Mouse (Mus musculus): ENCODE measurements around the gene Plcb1. TPM values are rescaled to one million over a fixed set of nuclear protein-coding genes. Genes with fewer than 3 reads are reported as not detected.

Gene Plcb1
- polyA plus RNA-seq, 1 experiment, result 0.55 TPM

DNA sequence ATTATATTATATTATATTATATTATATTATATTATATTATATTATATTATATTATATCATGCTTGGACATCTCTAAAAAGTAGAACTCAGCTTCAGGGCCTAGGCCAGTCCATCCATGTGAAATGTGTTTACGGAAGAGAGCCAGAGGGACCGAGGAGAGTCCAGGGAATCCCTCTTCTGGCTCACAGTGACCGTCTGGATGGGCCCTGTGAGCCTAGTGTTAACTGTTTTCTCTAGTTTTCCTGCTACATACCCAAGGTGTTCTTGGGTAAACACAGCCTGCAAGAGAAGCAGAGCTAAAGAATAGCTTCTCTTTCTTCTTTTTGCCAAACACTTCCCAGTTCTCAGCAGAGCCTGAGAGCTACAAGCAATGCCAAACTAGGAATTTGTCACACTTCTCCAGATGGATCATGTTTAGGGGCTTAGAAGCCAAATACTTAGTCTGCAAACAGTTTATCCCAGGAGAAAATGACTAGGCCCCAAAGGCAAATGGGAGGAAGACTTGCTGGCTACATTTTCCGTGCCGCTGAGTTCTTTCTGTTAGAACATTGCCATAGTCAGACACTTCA is 649.2 kb downstream of the Plcb1 start:
- Histone ChIP-seq H3K27me3 (ENCODE audit: control insufficient read depth, insufficient read depth, insufficient read length) (no peaks in the 10 kb centered on the region), H3K79me3 (ENCODE audit: low read depth) (no peaks in the 10 kb centered on the region), H3K79me2 (ENCODE audit: control insufficient read depth, insufficient read depth) (no peaks in the 10 kb centered on the region), H3K4me3 (ENCODE audit: insufficient read depth, poor library complexity, severe bottlenecking) (no peak overlapping the region), H3K36me3 (ENCODE audit: control insufficient read depth, insufficient read depth) (no peaks in the 10 kb centered on the region), H3ac (ENCODE audit: control insufficient read depth, insufficient read length, low read depth) (no peak overlapping the region)
- TF ChIP-seq FOSL1 (IDR thresholded peaks at IDR 0.05; ENCODE audit: insufficient read depth, low read length, poor library complexity, severe bottlenecking), result no peak
- TF ChIP-seq MYOG (IDR thresholded peaks at IDR 0.05; ENCODE audit: control insufficient read depth, extremely low read depth, insufficient read length), result no peak
- no peak for TF ChIP-seq CTCF (IDR thresholded peaks at IDR 0.05; ENCODE audit: control insufficient read depth, insufficient read depth, insufficient read length)
- no peak for TF ChIP-seq MAX (IDR thresholded peaks at IDR 0.05)
- TF ChIP-seq CEBPB (IDR thresholded peaks at IDR 0.05; ENCODE audit: low read depth), result no peak
- no peak for TF ChIP-seq MYOD1 (IDR thresholded peaks at IDR 0.05; ENCODE audit: control insufficient read depth, insufficient read length, low read depth)
- TF ChIP-seq USF1 (IDR thresholded peaks at IDR 0.05; ENCODE audit: low read depth), result no peak

DNA sequence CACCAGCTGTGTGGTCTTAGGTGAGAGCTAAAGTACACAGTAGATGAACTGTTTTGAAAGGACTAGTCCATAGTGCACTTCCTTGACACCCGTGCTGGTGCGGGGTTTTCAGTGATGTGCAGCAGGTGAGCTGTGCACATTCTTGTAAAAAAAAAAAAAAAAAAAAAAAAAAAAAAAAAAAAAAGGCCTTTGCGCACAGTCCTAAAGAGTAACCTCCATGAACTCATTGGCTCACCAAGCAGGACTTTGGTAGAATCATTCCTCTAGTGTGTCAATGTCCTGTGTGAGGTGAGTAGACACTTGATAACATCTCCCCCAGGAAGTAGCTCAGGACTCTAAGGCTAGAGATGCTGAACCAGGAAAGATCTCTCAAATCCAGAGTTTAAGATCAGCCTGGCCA is 653.2 kb downstream of the Plcb1 start:
- Histone ChIP-seq H3K36me3 (ENCODE audit: control insufficient read depth, insufficient read depth) (no peaks in the 10 kb centered on the region), H3K27me3 (ENCODE audit: control insufficient read depth, insufficient read depth, insufficient read length) (no peaks in the 10 kb centered on the region), H3K79me3 (ENCODE audit: low read depth) (no peaks in the 10 kb centered on the region), H3ac (ENCODE audit: control insufficient read depth, insufficient read length, low read depth) (no peak overlapping the region), H3K79me2 (ENCODE audit: control insufficient read depth, insufficient read depth) (no peaks in the 10 kb centered on the region), H3K4me3 (ENCODE audit: insufficient read depth, poor library complexity, severe bottlenecking) (no peak overlapping the region)
- TF ChIP-seq CEBPB (IDR thresholded peaks at IDR 0.05; ENCODE audit: low read depth) (no peak), MAX (IDR thresholded peaks at IDR 0.05) (no peak), FOSL1 (IDR thresholded peaks at IDR 0.05; ENCODE audit: insufficient read depth, low read length, poor library complexity, severe bottlenecking) (no peak)

DNA sequence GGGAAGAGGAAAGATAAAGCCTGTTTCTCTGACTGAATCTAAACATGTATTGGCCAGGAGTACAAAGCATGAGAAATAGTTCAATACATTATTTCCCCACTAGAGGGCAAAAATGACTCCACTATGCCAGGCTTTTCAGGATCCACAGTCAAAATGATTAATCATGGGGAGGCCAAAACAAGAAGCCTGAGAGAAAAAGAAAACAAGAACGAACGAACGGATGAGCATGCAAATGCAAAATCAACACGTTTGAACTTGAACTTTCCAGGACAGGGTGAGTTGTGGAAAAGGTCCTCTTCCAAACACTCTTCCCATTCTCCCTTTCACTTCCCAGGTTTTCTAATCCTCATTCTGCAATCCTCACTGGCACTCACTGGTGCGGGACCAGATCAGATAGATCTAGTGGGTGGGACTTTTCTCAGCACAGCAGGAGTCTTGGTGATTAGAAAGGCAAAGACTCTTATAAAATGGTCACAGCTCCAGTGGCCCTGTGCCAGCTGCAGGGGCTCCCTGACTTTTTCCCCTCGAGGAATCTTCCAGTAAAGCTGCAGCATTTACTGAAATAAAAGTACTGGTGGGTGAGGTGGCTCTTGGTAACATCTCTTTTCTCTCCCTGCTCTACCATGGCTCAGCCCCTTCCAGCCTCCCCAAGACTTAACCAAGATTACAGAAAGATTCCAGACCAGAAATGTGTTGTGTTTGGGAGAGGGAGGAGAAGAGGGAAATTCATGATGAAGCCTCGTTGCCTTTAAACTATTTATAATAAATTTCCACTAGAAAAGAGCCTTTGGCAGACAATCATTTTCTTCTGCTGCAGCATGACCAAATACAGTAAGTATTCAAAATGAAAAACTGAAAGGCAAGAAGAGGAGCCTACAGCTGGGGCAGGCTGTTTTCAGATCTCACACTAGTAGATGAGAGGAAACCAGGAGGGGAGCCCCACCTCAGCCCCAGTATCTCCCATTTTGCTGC is 654.0 kb downstream of the Plcb1 start:
- TF ChIP-seq MYOG (IDR thresholded peaks at IDR 0.05; ENCODE audit: control insufficient read depth, extremely low read depth, insufficient read length), result no peak
- TF ChIP-seq MAX (IDR thresholded peaks at IDR 0.05), result no peak
- TF ChIP-seq USF1 (IDR thresholded peaks at IDR 0.05; ENCODE audit: low read depth), result no peak
- TF ChIP-seq MYOD1 (IDR thresholded peaks at IDR 0.05; ENCODE audit: control insufficient read depth, insufficient read length, low read depth), result no peak
- TF ChIP-seq CTCF (IDR thresholded peaks at IDR 0.05; ENCODE audit: control insufficient read depth, insufficient read depth, insufficient read length), result no peak
- Histone ChIP-seq H3K79me2 (ENCODE audit: control insufficient read depth, insufficient read depth) (no peaks in the 10 kb centered on the region), H3K79me3 (ENCODE audit: low read depth) (no peaks in the 10 kb centered on the region), H3K4me3 (ENCODE audit: insufficient read depth, poor library complexity, severe bottlenecking) (no peak overlapping the region), H3ac (ENCODE audit: control insufficient read depth, insufficient read length, low read depth) (no peak overlapping the region), H3K27me3 (ENCODE audit: control insufficient read depth, insufficient read depth, insufficient read length) (no peaks in the 10 kb centered on the region), H3K36me3 (ENCODE audit: control insufficient read depth, insufficient read depth) (no peaks in the 10 kb centered on the region)

DNA sequence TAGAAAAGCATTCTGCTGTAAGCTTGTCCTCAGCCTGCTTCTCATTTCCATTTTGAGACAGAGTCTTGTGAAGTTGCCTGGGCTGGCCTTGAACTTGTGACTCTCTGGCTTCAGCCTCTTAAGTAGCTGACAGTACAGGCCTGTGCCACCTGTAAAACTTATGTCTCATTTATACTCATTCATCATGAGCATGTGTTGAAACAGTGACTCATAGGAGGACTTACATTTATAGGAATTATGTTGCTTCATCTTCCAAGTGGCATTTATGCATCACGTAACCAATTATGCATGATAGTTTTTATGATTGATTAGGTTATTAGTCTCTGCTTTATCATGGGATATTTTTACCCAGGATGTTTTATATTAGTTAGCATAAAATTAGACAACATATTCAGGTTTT is 667.7 kb downstream of the Plcb1 start:
- H3ac ChIP-seq (ENCODE audit: control insufficient read depth, insufficient read length, low read depth), result no peak overlapping the region
- TF ChIP-seq USF1 (IDR thresholded peaks at IDR 0.05; ENCODE audit: low read depth) (no peak), MYOD1 (IDR thresholded peaks at IDR 0.05; ENCODE audit: control insufficient read depth, insufficient read length, low read depth) (peak; percentile 25), CTCF (IDR thresholded peaks at IDR 0.05; ENCODE audit: control insufficient read depth, insufficient read depth, insufficient read length) (no peak), CEBPB (IDR thresholded peaks at IDR 0.05; ENCODE audit: low read depth) (peak; percentile 90), MYOG (IDR thresholded peaks at IDR 0.05; ENCODE audit: control insufficient read depth, extremely low read depth, insufficient read length) (no peak), MAX (IDR thresholded peaks at IDR 0.05) (no peak), FOSL1 (IDR thresholded peaks at IDR 0.05; ENCODE audit: insufficient read depth, low read length, poor library complexity, severe bottlenecking) (peak; percentile 55)
- no peak overlapping the region for H3K4me3 ChIP-seq (ENCODE audit: insufficient read depth, poor library complexity, severe bottlenecking)
- no peaks in the 10 kb centered on the region for H3K79me2 ChIP-seq (ENCODE audit: control insufficient read depth, insufficient read depth)
- no peaks in the 10 kb centered on the region for H3K36me3 ChIP-seq (ENCODE audit: control insufficient read depth, insufficient read depth)
- no peaks in the 10 kb centered on the region for H3K27me3 ChIP-seq (ENCODE audit: control insufficient read depth, insufficient read depth, insufficient read length)
- H3K79me3 ChIP-seq (ENCODE audit: low read depth), result no peaks in the 10 kb centered on the region

DNA sequence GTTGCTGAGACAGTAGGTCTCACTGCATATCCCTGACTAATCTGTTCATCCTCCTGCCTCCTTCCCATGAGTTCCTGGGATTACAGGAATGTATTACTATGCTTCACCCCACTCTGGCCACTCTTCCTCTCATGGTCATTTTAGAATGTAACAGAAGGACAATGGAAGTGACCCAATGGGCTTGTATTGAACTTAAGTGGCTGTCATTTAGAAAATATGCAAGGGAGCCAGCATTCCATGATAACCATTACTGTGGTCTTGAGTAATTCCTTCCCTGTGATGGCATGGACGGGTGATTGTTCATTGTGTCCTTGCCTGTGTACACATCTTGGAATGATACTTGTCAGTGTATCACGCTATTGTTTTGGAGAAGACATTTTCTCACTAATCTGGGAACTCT is 668.1 kb downstream of the Plcb1 start:
- no peaks in the 10 kb centered on the region for H3K79me3 ChIP-seq (ENCODE audit: low read depth)
- no peaks in the 10 kb centered on the region for H3K36me3 ChIP-seq (ENCODE audit: control insufficient read depth, insufficient read depth)
- H3K79me2 ChIP-seq (ENCODE audit: control insufficient read depth, insufficient read depth), result no peaks in the 10 kb centered on the region
- H3K27me3 ChIP-seq (ENCODE audit: control insufficient read depth, insufficient read depth, insufficient read length), result no peaks in the 10 kb centered on the region
- no peak overlapping the region for H3K4me3 ChIP-seq (ENCODE audit: insufficient read depth, poor library complexity, severe bottlenecking)
- no peak overlapping the region for H3ac ChIP-seq (ENCODE audit: control insufficient read depth, insufficient read length, low read depth)
- TF ChIP-seq CEBPB (IDR thresholded peaks at IDR 0.05; ENCODE audit: low read depth) (peak; percentile 40), MAX (IDR thresholded peaks at IDR 0.05) (no peak)

DNA sequence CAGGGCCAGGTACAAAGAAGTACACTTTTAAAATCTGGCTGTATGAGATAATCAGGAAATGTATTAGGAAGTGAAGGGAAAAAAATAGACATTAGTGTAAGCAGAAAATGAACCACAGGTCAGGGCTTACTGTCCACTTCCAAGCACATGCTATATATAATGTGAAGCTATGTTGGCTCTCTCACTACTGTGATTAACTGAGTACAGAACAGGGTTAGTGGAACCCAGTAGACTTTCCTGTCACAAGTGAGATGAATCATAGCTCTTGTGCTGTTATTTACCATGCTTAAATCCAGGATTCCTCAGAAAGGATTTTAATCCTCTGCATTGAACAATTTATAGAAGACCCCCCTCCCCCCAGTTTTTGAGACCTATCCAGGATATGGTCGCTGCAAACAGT is 668.6 kb downstream of the Plcb1 start:
- Histone ChIP-seq H3K36me3 (ENCODE audit: control insufficient read depth, insufficient read depth) (no peaks in the 10 kb centered on the region), H3K27me3 (ENCODE audit: control insufficient read depth, insufficient read depth, insufficient read length) (no peaks in the 10 kb centered on the region), H3K79me2 (ENCODE audit: control insufficient read depth, insufficient read depth) (no peaks in the 10 kb centered on the region), H3K4me3 (ENCODE audit: insufficient read depth, poor library complexity, severe bottlenecking) (no peak overlapping the region), H3ac (ENCODE audit: control insufficient read depth, insufficient read length, low read depth) (no peak overlapping the region), H3K79me3 (ENCODE audit: low read depth) (no peaks in the 10 kb centered on the region)
- TF ChIP-seq CTCF (IDR thresholded peaks at IDR 0.05; ENCODE audit: control insufficient read depth, insufficient read depth, insufficient read length) (no peak), MYOG (IDR thresholded peaks at IDR 0.05; ENCODE audit: control insufficient read depth, extremely low read depth, insufficient read length) (no peak), MAX (IDR thresholded peaks at IDR 0.05) (no peak), FOSL1 (IDR thresholded peaks at IDR 0.05; ENCODE audit: insufficient read depth, low read length, poor library complexity, severe bottlenecking) (no peak), CEBPB (IDR thresholded peaks at IDR 0.05; ENCODE audit: low read depth) (no peak), USF1 (IDR thresholded peaks at IDR 0.05; ENCODE audit: low read depth) (no peak), MYOD1 (IDR thresholded peaks at IDR 0.05; ENCODE audit: control insufficient read depth, insufficient read length, low read depth) (no peak)
